Mouse (Mus musculus) adrenal gland (tissue): Measurements from ENCODE around the gene Zcrb1.

Source experiments
- intact Hi-C: fragments of 180-260 bp; cut with DNase I; formaldehyde crosslinking; loops from one replicate; pipeline ENCODE4 v1.15.1; 2025
- long read RNA-seq, 2 experiments: library from polyadenylated mRNA; unstranded; transcript quantifications; one replicate each; pipeline ENCODE4 v2.0.0; 2020; ENCODE audit warnings: borderline replicate concordance in 1 of 2; ENCODE audit not compliant: insufficient replicate concordance in 1 of 2

The Zcrb1 gene
- long read RNA-seq, experiment 1, transcript Zcrb1-201 (8 exons, 877 nt), result major isoform, 48 of 96 reads
- long read RNA-seq, experiment 1, partial matches to known transcripts, result 32 of 96 reads
- long read RNA-seq, experiment 1, other reads (novel, unspliced or antisense), result 10 of 96 reads
- long read RNA-seq, experiment 2, transcript Zcrb1-201 (8 exons, 877 nt), result major isoform, 52 of 140 reads
- long read RNA-seq, experiment 2, partial matches to known transcripts, result 66 of 140 reads
- long read RNA-seq, experiment 2, other reads (novel, unspliced or antisense), result 14 of 140 reads

DNA sequence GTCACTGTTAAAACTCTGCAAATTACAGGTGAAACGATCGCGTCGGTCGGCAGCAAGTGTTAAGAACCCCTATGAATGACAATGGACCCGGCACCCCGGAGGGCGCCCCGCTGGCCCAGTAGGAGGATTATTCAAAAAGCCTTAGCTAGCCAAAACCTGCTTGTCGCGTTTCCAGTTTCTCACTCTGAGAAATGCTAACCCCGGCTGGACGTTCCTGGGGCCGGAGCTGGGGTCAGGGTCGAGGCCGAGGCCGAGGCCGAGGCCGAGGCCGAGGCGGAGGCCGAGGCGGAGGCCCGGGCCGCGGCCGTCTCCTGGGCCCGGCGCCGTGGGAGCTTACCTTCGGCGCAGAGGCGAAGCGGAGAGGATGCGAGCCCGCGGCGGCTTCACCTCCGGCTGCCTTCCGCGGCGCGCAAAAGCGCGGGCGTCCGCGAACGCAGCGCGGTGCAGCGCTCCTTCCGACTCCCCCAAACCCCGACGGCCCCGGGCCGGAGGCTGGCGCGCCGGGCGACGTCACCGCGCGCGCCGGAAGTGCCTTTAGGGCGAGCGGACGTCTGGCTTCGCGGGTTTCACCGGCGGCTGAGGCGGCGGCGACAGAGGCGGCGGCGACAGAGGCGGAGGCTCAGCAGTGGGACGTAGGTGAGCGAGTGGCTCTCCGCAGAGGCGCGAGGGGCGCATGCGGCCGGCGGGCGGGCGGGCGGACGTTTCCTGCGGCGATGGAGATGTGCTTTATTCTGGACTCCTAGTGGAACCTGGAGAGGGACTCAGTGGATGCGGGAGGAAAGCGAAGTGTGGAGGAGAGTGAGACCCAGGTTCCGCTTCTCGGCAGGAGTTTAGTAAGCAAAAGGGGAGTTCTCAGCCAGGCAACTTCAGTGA, at the start of gene Zcrb1, which contains the start of gene Pphln1:
Zcrb1 (minus strand) TSS at position 509 of the 873 bp plus-strand sequence.
Pphln1 (plus strand) TSS at position 525 of the 873 bp plus-strand sequence.
- intact Hi-C loops, result loop anchor here (2.0 to 5.0 kb wide), 2 partner anchors 61 to 133 kb away; partner anchors contain the start of gene Yaf2

DNA sequence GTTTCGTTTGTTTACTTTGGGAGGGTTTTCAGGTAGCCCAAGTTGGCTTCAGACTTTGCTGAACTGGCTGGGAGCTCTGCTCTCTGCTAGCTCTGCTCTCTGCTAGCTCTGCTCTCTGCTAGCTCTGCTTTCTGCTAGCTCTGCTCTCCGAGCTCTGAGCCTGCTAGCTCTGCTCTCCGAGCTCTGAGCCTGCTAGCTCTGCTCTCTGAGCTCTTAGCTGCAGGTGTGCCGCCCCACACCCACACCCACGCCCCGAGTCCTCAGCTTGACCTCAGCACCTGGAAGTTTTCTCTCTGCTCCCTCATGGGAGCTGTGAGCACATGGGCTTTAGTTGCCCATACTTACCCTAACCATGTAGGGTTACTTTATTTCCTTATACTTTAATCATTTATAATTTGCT, 45.5 kb upstream of the Zcrb1 start:
- intact Hi-C loops, result loop anchor here (5.0 kb wide), 1 partner anchor 134 kb away; no protein-coding TSS in a partner anchor

DNA sequence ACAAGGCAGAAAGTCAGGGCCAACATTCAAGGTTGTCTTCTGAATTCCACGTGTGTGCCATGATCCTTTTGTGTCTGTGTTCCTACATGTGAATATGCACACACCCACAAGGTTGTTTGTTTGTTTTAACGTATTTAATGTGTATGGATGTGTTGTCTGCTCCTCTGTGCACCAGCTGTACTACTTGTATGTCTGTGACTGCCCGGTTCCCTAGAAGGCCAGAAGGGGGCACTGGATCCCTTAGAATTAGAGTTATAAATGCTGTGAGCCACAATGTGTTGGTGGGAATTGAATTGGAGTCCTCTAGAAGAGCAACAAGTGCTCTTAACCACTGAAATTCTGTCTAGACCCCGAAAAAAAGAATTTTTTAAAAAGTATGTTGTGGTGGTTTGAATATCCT, 44.1 kb upstream of the Zcrb1 start:
- intact Hi-C loops, result loop anchor here (5.0 kb wide), 1 partner anchor 135 kb away; no protein-coding TSS in a partner anchor

DNA sequence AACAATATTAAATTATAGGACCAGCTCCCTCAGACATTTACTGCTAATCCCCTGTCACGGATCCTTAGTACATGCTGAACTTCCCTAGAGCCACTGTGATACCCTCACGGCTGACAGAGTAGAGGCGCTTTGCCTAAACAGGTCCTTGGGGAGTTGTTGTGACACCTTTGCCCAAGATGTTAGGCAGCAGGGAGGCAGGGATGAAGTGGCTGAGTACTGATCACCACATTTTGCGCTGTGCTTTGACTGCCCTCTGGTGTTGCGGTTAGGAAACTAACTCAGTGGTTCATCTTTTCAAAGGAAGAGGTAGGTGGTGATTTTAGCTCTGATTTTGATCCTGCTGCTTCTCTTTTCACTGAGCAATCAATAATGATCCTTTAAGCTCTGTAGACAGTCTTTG, 40.5 kb upstream of the Zcrb1 start:
- intact Hi-C loops, result loop anchor here (5.0 kb wide), 1 partner anchor 176 kb away; no protein-coding TSS in a partner anchor

DNA sequence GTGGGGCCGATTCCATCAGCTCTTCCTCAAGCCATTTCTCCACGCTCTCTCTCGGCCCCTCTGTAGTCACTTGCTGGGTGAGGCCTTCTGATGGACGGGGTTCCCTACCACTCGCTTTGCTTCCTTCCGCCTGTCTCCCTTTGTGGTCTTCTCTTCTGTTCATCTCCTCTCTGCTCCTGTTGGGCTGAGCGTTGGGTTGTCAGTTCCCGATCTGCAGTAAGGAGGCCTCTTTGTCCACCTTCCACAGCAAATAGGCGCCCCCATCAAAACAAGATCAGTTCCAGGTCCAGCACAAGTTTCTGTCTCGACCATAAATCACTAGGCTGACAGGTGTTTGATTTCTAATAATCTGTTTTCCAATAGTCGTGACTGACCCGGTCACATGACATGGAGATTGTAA, 37.9 kb upstream of the Zcrb1 start:
- intact Hi-C loops, result loop anchor here (5.0 kb wide), 1 partner anchor 174 kb away; no protein-coding TSS in a partner anchor

DNA sequence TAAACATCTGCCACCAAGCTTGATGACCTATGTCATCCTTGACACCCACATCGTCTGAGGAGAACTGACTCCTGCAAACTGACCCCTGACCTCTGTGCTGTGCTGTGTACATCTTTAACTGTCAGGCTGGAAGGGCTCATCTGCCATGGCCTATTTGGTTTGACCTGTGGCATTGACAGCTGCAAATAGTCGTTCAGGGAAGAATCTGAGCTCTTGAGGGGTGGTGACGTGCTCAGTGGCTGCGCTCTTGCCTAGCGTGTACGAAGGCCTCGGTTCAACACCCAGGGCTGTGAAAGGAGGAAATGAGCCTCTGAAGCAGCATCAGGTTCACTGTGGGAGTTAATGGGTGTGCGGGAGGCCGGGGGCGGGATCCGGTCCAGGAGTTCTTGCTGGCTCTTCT, 35.7 kb upstream of the Zcrb1 start:
- intact Hi-C loops, result no loop called here

DNA sequence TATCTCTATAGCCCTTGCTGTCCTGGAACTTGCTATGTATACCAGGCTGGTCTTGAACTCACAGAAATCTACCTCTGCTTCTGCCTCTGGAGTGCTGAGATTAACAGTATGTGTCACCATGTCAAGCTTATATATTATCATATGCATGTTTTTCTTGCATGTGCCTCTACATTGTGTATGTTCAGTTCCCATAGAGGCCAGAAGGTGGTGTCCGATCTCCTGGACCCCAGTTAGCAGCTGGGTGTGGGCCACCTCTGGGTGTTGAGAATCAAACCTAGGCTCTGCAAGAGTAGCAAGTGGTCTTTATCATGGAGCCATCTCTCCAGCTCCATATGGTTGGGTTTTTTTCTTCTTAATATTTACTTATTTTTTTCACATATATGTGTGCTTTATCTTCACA, 24.4 kb upstream of the Zcrb1 start:
- intact Hi-C loops, result no loop called here

DNA sequence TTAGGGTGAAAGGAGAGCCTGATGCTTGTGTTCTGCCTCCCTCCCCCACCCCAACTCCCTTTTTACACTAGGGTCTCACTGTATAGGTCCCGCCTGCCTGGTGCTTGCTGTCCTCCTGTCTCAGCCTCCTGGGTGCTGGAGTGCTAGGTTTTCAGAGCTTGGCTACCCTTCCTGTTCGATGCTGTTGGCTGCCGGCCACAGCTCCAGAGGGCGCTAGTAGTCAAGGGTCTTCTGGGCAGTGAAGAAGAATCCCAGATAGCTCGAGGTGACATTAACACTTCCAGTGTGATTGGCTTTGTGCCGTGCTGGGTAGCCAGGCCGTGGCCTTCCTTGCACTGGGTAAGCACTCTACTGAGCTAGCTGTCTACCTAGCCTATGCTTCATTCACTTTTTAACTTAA, 22.5 kb upstream of the Zcrb1 start:
- intact Hi-C loops, result no loop called here

DNA sequence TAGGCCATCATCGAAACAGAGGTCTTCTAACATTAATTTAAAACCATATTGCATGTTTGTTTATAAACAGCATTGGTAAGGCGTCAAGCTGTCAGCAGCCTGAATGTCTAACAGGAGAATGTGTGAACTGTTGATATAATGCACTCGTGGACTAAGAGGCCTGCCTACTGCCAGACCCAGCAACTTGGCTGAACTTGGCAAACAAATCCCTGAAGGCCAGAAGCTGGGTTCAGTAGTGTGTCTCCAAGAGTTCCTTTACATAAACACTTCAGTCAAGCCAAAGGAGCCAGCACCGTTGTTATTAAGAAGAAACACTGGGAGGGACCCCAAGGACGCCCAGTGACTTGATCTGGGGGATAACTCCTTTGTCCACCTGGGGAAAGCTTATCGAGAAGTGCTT, 18.2 kb upstream of the Zcrb1 start:
- intact Hi-C loops, result no loop called here

DNA sequence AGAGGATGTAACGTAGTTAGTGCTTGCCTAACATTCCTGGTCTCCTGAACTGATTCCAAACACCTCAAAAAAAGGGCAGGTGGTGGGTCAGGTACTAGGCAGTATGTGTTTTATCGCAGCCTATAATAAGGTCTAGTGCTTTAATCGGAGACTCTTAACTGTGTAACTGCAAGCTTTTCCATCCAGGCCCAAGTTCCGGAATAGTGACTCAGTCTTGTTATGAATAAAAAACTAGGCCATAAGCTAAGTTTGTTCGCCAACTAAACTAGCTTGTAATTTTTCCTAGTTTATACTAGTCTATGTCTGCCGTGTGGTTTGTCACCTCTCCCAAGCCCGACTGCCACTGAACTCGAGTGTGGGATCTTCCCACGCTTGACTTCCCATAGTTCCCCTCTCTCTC, 16.3 kb upstream of the Zcrb1 start:
- intact Hi-C loops, result no loop called here

DNA sequence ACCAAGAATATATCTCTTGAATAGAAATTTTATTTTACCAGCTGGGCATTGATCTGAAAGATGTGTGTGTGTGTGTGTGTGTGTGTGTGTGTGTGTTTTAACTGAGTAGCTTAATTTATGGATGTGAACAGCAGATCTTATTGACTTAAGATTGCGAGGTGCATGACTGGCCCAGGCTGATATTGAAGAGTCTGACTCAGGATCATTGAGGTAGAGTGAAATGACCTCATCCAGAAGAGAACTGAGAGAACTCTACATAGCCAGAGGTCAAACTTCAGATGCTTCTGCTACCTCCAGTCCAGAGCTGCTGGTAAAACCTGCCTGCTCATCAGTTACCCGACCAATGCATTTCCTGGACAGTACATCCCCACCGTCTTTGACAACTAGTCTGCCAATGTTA, 14.3 kb upstream of the Zcrb1 start:
- intact Hi-C loops, result no loop called here

DNA sequence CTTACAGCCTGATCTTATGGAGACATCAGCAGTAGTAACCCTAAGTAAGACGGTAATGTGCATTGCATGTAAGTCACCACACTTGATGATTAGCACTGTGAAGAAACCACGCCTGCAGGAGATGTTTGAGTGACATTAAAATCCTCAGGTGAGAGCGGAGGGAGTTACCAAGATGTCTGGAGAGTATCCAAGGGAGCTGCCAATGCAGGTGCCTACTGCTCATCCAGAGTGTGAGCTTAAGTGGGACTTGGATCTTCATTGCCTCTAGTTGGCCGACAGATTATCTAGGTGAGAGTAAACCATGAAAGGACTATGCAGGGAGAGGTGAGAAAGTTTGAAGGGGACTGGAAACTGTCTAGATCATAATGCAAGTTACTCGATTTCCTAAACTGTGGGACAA, 8.4 kb upstream of the Zcrb1 start:
- intact Hi-C loops, result no loop called here

DNA sequence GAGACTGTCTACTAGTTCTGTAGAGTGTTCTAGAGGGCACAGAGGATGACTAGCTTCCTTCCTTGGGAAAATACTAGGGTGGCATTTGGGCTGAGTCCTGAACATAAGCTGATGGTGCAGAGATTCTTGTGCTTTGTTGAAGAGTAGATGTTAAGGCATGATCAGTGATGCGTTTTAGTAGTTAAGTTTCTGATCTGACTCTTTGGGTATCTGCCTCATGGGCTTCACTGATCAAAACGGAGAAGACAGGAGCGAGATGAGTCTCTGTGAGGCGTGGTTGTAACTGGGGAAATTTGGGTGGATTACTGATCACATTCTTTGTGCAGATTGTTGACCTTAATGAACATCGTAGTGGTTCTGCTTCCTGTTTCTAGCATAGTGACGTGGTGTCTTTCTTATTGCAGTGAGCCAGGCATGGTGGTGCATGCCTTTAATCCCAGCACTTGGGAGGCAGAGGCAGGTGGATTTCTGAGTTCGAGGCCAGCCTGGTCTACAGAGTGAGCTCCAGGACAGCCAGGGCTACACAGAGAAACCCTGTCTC, 7.4 kb upstream of the Zcrb1 start:
- intact Hi-C loops, result no loop called here

DNA sequence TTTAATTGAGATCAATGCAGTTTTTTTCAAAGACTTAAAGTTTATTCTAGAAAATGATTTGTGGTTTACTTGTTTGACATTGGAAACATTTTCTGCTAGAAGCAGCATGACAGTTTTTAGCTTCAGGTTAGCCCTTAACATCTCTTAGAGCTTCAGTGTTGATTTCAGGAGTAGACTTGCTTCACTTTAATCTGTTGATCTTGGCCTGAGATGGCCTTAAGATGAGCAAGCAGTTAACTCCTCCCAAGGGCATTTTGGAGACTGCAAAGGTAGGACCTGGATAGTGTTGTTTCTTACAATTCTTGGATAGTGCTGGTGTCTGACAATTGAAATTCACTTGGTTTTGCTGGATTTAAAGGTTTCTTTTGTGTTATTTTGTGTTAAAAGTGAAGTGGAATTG, 6.7 kb upstream of the Zcrb1 start:
- intact Hi-C loops, result no loop called here

DNA sequence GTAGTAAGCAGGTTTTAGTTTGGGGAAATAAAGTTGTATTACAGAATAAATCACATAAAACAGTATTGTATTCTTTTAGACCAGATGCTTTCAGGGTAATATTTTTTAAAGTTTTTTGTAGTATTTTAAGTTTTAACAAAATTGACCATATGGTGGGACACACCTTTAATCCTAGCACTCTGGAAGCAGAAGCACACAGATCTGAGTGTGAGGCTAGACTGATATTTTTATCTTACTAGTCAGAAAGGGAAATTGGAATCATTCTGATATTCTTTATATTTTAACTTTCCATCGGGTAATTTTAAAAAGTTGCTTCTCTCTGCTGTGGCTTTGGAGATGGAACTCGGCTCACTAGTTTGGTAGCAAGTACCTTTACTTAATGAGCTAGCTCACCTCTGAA, 4.6 kb upstream of the Zcrb1 start:
- intact Hi-C loops, result no loop called here

DNA sequence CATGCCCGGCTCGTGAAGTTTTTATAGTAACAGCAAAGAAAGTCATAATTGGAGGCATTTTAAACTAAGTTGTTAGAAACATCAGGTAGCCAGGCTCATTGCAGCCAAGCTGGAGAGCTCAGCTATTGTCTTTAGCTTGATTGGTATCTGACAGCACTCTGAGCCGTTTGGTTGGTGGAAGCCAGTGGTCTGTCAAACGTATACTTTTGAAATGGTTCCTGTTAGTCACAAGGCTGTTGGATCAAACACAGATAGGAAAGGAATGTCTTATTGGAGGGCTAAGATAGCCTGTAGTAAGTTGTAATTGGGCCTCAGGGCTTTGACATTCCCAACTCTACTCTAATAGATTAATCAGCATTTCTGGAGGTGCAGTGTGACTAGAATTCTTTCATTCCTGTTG, 3.3 kb upstream of the Zcrb1 start:
- intact Hi-C loops, result no loop called here

DNA sequence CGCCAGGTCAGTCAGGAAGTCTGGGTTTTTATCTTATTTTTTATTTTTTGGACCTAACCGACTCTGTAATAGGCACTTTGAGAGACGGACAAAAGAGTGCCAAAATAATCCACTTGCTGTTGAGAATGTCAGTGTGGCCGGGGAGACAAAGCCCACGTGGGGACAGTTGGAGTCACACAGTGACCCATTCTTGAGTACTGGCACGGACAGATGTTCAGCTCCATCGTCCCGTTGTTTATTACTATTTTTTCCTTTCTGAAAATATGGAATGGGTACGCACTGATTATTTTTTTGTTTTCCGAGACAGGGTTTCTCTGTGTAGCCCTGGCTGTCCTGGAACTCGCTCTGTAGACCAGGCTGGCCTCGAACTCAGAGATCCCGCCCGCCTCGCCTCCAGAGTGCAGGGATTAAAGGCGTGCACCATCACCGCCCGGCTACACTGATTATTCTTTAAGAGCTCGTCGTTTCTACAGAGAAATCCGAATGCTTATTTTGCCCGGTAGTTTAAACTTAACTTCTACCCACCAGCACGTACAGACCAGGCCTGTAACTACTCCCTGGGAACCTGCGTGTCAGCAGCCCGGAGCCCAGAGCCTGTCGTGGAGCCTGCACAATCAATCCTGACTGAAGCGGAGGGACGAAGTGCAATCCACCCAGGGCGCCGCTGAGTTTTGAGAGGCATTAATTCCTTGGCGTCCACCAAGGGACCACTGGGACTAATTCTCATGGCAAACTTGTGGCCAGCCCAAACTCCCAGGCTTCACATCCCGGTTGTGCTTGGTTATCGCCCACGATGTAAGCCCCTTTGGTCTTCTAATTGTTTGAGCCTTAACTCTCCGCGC, 786 bp upstream of the Zcrb1 start:
- intact Hi-C loops, result loop anchor here (2.0 to 5.0 kb wide), 2 partner anchors 62 to 134 kb away; partner anchors contain the start of gene Yaf2

DNA sequence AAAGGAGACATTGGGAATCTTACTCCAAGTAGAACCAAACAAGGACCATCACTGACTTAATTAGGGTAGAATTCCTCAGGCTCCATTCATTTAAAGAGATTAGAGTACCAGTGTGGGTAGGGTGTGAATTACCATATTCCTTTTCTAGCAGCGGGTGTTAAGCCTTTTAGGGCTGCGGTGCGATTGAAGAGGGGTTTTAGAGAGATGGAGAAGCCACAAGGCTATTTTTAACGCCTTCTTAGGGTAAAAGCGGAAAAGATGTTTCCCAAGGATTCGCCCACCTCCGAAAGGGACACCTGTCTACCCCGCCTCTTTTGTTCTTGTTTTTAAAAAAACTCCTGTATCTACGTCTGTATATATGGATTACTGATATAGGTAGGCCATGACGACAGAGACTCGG, 865 bp downstream of the Zcrb1 start:
- intact Hi-C loops, result loop anchor here (5.0 kb wide), 1 partner anchor 60 kb away; the partner anchor contains the start of gene Yaf2

DNA sequence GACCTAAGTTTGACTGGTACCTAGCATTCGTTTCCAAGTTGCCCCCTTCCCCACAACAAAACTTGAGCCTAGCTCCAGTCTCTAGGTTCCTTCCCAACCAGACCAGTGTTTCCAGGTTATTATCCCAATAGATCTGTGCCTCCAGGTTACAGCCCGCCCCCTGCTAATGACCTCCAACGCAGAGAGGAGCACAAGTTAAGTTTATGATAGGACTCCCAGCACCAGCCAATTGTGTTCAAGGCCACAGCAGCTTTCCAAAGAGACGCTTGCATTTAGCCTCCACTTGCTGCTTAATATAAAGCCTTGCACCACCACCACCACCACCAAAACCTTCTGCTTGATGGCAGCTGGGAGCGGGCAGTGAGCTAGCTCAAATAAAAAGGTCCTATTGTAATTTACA, 16.8 kb downstream of the Zcrb1 start:
- intact Hi-C loops, result no loop called here

DNA sequence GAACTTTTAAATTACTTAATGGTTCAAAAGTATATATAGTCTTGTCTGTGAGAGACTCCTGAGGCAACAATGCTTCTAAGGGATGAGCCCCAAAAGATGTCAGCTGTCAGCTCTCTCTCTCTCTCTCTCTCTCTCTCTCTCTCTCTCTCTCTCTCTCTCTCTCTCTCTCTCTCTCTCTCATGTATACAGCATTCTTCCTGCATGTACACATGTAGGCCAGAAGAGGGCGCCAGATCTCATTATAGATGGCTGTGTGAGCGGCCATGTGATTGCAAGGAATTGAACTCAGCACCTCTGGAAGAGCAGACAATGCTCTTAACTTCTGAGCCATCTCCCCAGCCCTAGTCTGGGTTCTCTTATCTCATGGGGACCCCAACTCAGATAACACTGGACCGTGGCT, 19.0 kb downstream of the Zcrb1 start:
- intact Hi-C loops, result no loop called here

DNA sequence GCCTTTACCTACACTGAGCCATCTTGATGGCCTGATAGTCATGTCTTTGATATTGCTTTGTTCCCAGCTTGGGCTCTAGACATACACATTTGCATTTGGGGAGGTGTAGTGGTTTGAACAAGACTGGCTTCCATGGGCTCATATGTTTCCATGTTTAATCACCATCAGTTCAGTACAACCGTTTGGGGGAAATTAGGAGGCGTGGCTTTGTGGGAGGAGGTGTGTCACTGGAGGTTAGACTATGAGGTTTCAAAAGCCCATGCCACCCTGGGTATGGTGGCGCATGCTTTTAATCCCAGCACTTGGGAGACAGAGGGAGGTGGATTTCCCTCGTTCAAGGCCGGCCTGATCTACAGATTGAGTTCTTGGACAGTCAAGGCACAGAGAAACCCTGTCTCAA, 22.4 kb downstream of the Zcrb1 start:
- intact Hi-C loops, result no loop called here
